Mouse (Mus musculus): Measurements from ENCODE around the gene Map3k3.
A peak's percentile ranks its signal among the peaks of the same experiment; 100 is the strongest.

The Map3k3 gene

DNA sequence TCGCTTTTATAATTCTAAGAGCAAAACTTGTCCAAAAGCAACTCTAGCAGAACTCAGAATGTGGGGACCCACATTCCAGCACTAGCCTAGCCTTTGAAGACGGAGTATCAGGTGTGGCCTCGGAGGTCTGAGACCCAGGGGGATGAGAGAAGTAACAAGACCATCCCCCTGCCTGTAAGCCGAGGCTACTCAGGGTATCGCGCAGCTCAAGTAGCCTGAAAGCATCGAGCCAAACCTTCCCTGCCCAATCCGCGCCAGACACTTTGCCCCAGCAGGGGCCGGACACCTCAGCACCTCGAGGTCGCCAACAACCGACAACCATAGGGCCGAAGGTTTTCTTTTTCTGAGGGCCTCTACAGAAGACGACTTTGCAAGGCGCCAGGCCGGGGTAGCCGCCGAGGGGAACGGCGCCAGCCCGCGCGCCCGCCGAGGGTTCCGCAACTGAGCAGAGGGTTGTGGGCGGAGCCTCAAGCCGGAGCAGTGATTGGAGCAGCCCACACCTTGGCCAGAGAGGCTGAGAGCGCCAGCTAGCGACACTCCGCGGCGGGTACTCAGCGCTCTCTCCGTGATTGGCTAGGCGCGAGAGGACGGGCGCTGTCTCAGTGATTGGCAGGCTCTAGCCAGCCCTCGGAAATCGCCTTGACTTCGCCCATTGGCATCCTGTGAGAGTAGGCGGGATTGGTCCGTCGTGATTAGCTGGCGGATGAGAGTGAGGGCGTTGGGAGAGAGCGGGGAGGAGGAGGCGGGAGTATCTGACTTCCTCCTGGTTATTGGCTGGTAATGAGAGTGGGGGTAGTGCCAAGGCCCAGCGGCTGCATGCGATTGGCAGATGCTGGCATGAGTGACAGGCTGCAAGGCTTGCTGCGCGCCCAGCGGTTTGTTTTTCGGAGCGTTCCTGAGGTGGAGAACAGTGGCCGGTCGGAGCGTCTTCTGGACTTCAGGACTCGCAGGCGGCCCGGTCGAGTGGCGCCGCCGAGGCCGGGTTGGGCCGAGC lies at the start of gene Map3k3:
Map3k3 (plus strand) TSS at position 906 of the 994 bp plus-strand sequence.
- peak; percentile 99 for DNase-seq (ENCODE audit: extremely low read depth, insufficient read length, low spot score)

- DNase-seq (ENCODE audit: extremely low read depth, insufficient read length, low spot score) = no peak
Observed at GRCm38 (mm10) chr11:106034986-106035385, 49.4 kb upstream of the Map3k3 start.

- DNase-seq (ENCODE audit: extremely low read depth, insufficient read length, low spot score) = peak; percentile 94
Observed at GRCm38 (mm10) chr11:106036548-106037417, 47.6 kb upstream of the Map3k3 start, which contains the start of gene Dcaf7. Gene Dcaf7 (plus strand): TSS chr11:106036872.

DNA sequence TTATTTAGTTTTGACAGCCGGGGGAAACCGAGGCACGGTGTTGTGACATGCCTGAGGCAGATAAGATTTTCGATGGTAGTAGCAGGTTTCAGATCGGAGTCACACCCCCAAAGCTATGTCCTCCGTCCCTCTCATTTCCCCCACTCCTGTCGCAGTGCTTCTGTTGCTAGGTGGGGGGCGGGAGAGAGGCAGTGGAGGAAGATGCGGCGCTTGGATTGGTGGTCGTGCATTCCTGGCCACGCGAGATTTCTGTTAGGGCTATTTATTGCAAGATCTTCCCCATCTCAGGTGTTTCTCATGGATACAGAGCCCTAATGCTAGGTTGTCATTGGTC lies 47.0 kb upstream of the Map3k3 start:
- DNase-seq (ENCODE audit: extremely low read depth, insufficient read length, low spot score) = peak; percentile 41

- no peak for DNase-seq (ENCODE audit: extremely low read depth, insufficient read length, low spot score)
Observed at GRCm38 (mm10) chr11:106044349-106044748, 40.1 kb upstream of the Map3k3 start.

DNA sequence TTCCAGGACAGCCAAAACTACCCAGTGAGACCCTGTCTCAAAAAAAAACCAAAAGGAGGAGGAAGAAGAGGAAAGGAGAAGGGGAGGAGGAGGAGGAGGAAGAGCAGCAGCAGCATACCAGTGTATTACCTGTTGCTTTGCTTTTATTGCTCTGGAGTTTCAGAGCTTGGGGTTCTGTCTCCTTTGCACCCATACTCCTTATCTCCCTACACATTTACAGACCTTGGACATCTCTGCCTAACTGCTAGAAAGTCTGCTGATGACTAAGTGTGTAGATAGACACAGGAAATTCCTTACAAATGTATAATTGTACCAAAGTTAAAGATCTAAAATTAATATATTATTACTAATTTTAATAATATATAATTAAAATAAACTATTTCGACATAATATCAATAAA lies 39.2 kb upstream of the Map3k3 start:
- no peak for DNase-seq (ENCODE audit: extremely low read depth, insufficient read length, low spot score)

DNA sequence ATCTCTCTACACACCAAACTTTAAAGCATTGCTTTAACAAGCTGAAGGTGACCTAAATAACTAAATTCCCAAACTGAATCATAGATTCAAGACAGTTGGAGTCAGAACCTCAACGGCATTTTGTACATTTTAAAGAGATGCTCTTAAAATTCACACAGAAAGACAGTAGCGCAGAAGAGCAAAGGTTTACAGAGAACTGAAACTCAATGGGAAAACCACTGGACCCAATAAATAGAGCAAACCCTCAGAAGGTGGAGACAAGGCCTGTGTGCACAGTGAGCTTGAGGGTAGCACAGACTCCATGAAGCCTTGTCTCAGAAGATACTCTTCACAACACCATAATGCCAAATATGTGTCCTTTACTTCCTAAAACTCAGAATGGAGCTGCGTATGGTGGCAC lies 38.6 kb upstream of the Map3k3 start:
- DNase-seq (ENCODE audit: extremely low read depth, insufficient read length, low spot score) = no peak

- DNase-seq (ENCODE audit: extremely low read depth, insufficient read length, low spot score) = no peak
Observed at GRCm38 (mm10) chr11:106046584-106046983, 37.8 kb upstream of the Map3k3 start.

GRCm38 (mm10) chr11:106053921-106054320 lies 30.5 kb upstream of the Map3k3 start:
- no peak for DNase-seq (ENCODE audit: extremely low read depth, insufficient read length, low spot score)

DNA sequence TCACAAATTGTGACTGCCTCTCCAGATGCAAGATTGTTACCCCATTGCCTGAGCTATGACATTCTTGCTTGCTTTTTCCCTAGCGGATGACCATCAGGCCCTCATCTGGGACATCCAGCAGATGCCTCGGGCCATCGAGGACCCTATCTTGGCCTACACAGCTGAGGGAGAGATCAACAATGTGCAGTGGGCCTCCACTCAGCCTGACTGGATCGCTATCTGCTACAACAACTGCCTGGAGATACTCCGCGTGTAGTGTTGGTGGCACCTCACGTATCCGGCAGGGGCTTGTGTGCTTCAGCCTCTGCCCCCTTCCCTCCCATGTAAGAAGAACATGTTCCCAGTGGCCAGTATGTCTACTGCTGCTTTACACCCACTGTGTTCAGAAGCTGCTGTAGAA lies 29.8 kb upstream of the Map3k3 start:
- no peak for DNase-seq (ENCODE audit: extremely low read depth, insufficient read length, low spot score)

DNA sequence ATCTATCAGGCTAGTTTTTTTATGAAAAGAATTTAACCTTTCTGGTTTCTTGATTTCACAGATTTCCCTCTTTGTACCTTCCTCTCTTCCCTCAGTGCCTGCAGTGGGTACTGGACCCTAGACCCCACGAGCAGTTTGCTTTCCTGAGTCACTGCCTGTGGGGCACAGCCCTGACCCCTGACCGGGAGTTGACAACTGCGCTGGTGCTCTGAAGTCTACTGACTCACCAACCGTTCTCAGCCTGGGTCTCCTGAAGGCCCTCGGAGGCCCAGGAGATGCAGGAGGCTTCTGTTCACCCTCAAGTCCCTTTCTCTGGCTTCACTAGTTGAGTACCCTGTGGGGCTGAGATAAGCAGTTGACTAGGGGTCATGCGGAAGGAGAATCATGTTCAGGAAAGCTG lies 29.1 kb upstream of the Map3k3 start:
- no peak for DNase-seq (ENCODE audit: extremely low read depth, insufficient read length, low spot score)

GRCm38 (mm10) chr11:106056819-106057491 lies 27.5 kb upstream of the Map3k3 start:
- DNase-seq (ENCODE audit: extremely low read depth, insufficient read length, low spot score) = no peak

GRCm38 (mm10) chr11:106058020-106058419 lies 26.4 kb upstream of the Map3k3 start:
- DNase-seq (ENCODE audit: extremely low read depth, insufficient read length, low spot score) = no peak

GRCm38 (mm10) chr11:106060549-106060948 lies 23.9 kb upstream of the Map3k3 start:
- no peak for DNase-seq (ENCODE audit: extremely low read depth, insufficient read length, low spot score)

GRCm38 (mm10) chr11:106061311-106061710 lies 23.1 kb upstream of the Map3k3 start:
- no peak for DNase-seq (ENCODE audit: extremely low read depth, insufficient read length, low spot score)

DNA sequence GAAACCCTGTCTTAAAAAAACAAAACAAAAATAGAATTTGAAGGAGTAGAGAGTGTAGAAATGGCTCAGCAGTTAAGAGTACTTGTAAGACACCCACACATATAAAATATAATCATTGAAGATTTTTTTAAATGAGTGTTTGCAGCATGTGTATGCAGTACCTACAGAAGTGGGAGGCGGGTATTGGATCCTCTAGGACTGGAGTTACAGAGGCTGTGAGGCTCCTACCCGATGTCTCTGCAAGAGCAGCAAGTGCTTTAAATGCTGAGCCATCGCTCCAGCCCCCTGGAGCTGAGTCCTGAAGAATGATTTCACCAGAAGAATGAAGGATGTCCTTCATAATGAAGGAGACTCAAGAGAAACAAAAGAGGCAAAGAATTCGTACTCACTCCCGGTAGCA lies 20.7 kb upstream of the Map3k3 start:
- DNase-seq (ENCODE audit: extremely low read depth, insufficient read length, low spot score) = no peak

- DNase-seq (ENCODE audit: extremely low read depth, insufficient read length, low spot score) = no peak
Observed at GRCm38 (mm10) chr11:106065073-106065922, 19.1 kb upstream of the Map3k3 start.

- peak; percentile 94 for DNase-seq (ENCODE audit: extremely low read depth, insufficient read length, low spot score)
Observed at GRCm38 (mm10) chr11:106065923-106066571, 18.4 kb upstream of the Map3k3 start, which contains the start of gene Taco1. Gene Taco1 (plus strand): TSS chr11:106066061.

DNA sequence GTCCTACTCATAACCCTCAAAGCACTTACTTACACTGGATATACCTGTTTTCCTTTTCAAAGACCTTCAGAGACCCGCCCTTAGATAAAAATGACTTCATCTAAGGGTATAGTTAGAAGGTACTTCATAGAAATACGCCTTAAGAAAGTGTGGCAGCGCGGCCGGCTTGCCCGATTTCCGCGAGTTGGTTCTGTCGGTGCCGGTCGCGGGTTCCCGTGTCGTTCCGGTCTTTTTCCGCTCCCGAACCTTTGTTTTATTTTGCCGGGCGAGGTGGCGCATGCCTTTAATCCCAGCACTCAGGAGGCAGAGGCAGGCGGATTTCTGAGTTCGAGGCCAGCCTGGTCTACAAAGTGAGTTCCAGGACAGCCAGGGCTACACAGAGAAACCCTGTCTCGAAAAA lies 17.8 kb upstream of the Map3k3 start:
- peak; percentile 83 for DNase-seq (ENCODE audit: extremely low read depth, insufficient read length, low spot score)
